Mouse (Mus musculus) ES-Bruce4 (cell line): Measurements from ENCODE around the gene Mlxip.

Experiments
- CTCF ChIP-seq: IDR thresholded peaks from one replicate; pipeline ENCODE4 v1.8.1; 2011; ENCODE audit warnings: low read depth, low read length
- EP300 ChIP-seq: IDR thresholded peaks from 2 replicates; pipeline ENCODE4 v1.6.1; 2011; ENCODE audit warnings: low read depth, low read length; ENCODE audit not compliant: insufficient read depth
- POLR2A ChIP-seq: IDR thresholded peaks from one replicate; pipeline ENCODE4 v1.8.1; 2011; ENCODE audit warnings: low read length; ENCODE audit not compliant: insufficient read depth

DNA sequence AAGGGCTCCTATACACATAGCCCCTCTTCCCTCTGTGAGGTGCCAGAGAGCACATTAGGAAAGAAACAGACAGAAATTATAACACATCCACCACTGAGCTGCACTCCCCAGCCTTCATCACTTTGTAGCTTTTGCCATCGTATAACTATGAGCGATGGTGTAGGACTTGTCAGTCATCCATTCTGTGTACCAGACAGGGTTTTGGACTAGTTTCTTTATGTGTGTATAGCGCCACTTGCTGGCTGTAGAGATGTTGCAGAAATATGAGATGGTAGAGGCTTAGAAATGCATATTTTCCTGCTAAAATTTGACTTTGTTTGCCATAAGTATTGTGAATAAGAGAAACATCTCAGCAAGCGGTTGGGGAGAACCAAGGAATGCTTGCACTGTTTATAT lies 42.2 kb downstream of the Mlxip start:
- no peak for TF ChIP-seq CTCF
- no peak for TF ChIP-seq EP300
- TF ChIP-seq POLR2A = no peak
